Mouse (Mus musculus) ovary, postnatal 10 days (tissue): ENCODE measurements around the gene Ttll10.

Source experiments
- DNase-seq: peaks from one replicate; pipeline ENCODE4 v3.0.0; 2022; ENCODE audit warnings: low spot score

Gene Ttll10

GRCm38 (mm10) chr4:156024184-156024583 lies 35.0 kb downstream of the Ttll10 start:
- no peak for DNase-seq

- no peak for DNase-seq
Measured at GRCm38 (mm10) chr4:156023520-156023919, 35.7 kb downstream of the Ttll10 start.

- no peak for DNase-seq
Measured at GRCm38 (mm10) chr4:156021942-156022419, 37.2 kb downstream of the Ttll10 start.

GRCm38 (mm10) chr4:156021381-156021780 lies 37.8 kb downstream of the Ttll10 start:
- DNase-seq, result no peak

- DNase-seq, result no peak
Measured at GRCm38 (mm10) chr4:156019771-156020170, 39.4 kb downstream of the Ttll10 start.

GRCm38 (mm10) chr4:156014436-156014835 lies 44.8 kb downstream of the Ttll10 start:
- no peak for DNase-seq

- DNase-seq, result no peak
Measured at GRCm38 (mm10) chr4:156013637-156014036, 45.6 kb downstream of the Ttll10 start, which contains the start of gene Tnfrsf4. Gene Tnfrsf4 (plus strand): TSS chr4:156013843.

- DNase-seq, result no peak
Measured at GRCm38 (mm10) chr4:156008369-156008768, 50.8 kb downstream of the Ttll10 start.

GRCm38 (mm10) chr4:156004109-156004508 lies 55.1 kb downstream of the Ttll10 start:
- DNase-seq, result no peak

GRCm38 (mm10) chr4:155993606-155994005 lies 65.6 kb downstream of the Ttll10 start:
- no peak for DNase-seq

GRCm38 (mm10) chr4:155992906-155993547 lies 66.2 kb downstream of the Ttll10 start:
- peak; percentile 97 for DNase-seq

- DNase-seq, result peak; percentile 72
Measured at GRCm38 (mm10) chr4:155992241-155992905, 66.8 kb downstream of the Ttll10 start, which contains the start of the genes B3galt6 and Sdf4. Gene B3galt6 (minus strand): TSS chr4:155992649. Gene Sdf4 (plus strand): TSS chr4:155992872.

GRCm38 (mm10) chr4:155991908-155992230 lies 67.3 kb downstream of the Ttll10 start:
- DNase-seq, result no peak

- no peak for DNase-seq
Measured at GRCm38 (mm10) chr4:155991211-155991907, 67.9 kb downstream of the Ttll10 start.
